Mouse (Mus musculus) spleen, adult 2 months (tissue): ENCODE data around the gene Slu7.

ENCODE experiments used
- CTCF ChIP-seq: fragments of 200-500 bp; IDR thresholded peaks from 2 replicates; pipeline ENCODE4 v1.5.1; 2011; ENCODE audit warnings: mild to moderate bottlenecking, inconsistent platforms; ENCODE audit not compliant: insufficient read depth, insufficient read length, insufficient replicate concordance; ENCODE audit errors: extremely low read depth
- POLR2A ChIP-seq: fragments of 200-500 bp; IDR thresholded peaks from 2 replicates; pipeline ENCODE4 v1.6.1; 2011; ENCODE audit warnings: low read depth, low read length, inconsistent platforms

DNA sequence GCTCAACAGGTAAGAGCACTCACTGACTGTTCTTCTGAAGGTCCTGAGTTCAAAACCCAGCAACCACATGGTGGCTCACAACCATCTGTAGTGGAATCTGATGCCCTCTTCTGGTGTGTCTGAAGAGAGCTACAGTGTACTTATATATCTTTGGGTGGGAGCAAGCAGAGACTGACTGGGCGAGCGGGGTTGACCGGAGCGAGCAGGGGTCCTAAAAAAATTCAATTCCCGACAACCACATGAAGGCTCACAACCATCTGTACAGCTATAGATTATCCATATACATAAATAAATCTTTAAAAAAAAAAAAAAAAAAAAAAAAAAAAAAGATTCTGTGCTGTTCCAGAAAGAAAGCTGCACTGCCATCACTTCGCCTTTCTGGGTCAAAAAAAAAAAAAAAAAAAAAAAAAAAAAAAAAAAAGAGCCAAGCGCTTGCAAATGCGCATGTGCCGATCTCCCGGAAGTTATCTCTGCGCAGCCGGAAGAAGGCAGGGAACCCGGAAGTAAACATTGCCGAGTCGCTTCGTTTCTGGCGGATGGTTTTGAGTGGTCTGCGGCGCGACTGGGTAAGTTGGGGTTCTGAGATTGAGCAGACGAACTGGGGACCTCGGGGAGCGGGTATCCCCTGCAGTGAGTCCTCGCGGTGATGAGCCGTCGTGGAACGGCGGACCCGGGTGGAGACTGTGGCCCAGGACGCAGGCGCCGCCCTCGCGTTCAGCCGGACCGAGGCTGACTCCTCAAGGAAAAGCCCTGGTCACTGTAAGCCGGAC, at the start of gene Slu7:
- TF ChIP-seq CTCF (no peak), POLR2A (peak; percentile 21; the same call in 1 of the 2 replicates)
